Mouse (Mus musculus) thymus, postnatal 4 days (tissue): ENCODE measurements around the gene Clcn6.
A peak's percentile ranks its signal among the peaks of the same experiment; 100 is the strongest.

Experiments
- DNase-seq: peaks from one replicate; pipeline ENCODE4 v3.0.0; 2021

The Clcn6 gene

GRCm38 (mm10) chr4:148038600-148039253 is at the start of gene Clcn6, which contains the start of gene Mthfr:
Gene Clcn6, minus strand, starts transcription at chr4:148038821.
Gene Mthfr, plus strand, starts transcription at chr4:148039077.
- DNase-seq: peak; percentile 98

GRCm38 (mm10) chr4:148087907-148088527 is 49.4 kb upstream of the Clcn6 start, which contains the start of gene Agtrap:
Gene Agtrap, minus strand, starts transcription at chr4:148088031.
- peak; percentile 96 for DNase-seq

GRCm38 (mm10) chr4:148087091-148087906 is 48.7 kb upstream of the Clcn6 start:
- peak; percentile 52 for DNase-seq

GRCm38 (mm10) chr4:148085907-148086305 is 47.3 kb upstream of the Clcn6 start:
- no peak for DNase-seq

- peak; percentile 65 for DNase-seq
These were observed 46.7 kb upstream of the Clcn6 start for GRCm38 (mm10) chr4:148085131-148085906.

- no peak for DNase-seq
These were observed 45.7 kb upstream of the Clcn6 start for GRCm38 (mm10) chr4:148084261-148084714.

- DNase-seq: peak; percentile 80
These were observed 44.7 kb upstream of the Clcn6 start for GRCm38 (mm10) chr4:148083176-148083899.

- DNase-seq: peak; percentile 86
These were observed 43.8 kb upstream of the Clcn6 start for GRCm38 (mm10) chr4:148082257-148083044.

- DNase-seq: no peak
These were observed 42.6 kb upstream of the Clcn6 start for GRCm38 (mm10) chr4:148081201-148081600.

GRCm38 (mm10) chr4:148080597-148080973 is 42.0 kb upstream of the Clcn6 start:
- no peak for DNase-seq

GRCm38 (mm10) chr4:148079944-148080596 is 41.4 kb upstream of the Clcn6 start:
- no peak for DNase-seq

- DNase-seq: no peak
These were observed 40.6 kb upstream of the Clcn6 start for GRCm38 (mm10) chr4:148079212-148079611.

- DNase-seq: no peak
These were observed 37.3 kb upstream of the Clcn6 start for GRCm38 (mm10) chr4:148075881-148076280.

- peak; percentile 82 for DNase-seq
These were observed 36.6 kb upstream of the Clcn6 start for GRCm38 (mm10) chr4:148075259-148075658.

GRCm38 (mm10) chr4:148074521-148075189 is 36.0 kb upstream of the Clcn6 start:
- no peak for DNase-seq

- DNase-seq: no peak
These were observed 32.9 kb upstream of the Clcn6 start for GRCm38 (mm10) chr4:148071508-148071907.

- no peak for DNase-seq
These were observed 31.1 kb upstream of the Clcn6 start for GRCm38 (mm10) chr4:148069602-148070218.

- no peak for DNase-seq
These were observed 28.7 kb upstream of the Clcn6 start for GRCm38 (mm10) chr4:148067346-148067745.

- no peak for DNase-seq
These were observed 27.8 kb upstream of the Clcn6 start for GRCm38 (mm10) chr4:148066401-148066744.
